Mouse (Mus musculus): Measurements from ENCODE around the gene Rmdn2.

DNA sequence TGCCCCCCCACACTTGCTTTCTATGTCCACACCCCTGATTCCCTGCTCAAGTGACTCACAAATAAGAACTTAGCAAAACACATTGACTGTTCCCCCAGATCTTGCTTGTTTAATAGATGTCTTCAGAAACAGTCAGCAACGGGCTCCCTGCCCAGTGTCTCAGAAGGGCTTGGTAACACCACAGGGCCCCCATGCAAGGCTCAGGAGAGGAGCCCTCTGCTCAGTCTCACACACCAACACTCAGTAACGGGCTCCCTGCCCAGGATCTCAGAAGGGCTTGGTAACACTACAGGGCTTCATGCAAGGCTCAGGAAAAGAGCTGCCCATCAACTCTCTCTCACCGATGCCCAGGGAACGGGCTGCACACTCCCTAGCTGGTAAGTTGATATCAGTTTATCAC, 83.4 kb downstream of the Rmdn2 start:
- TF ChIP-seq POLR2A (IDR thresholded peaks at IDR 0.05; ENCODE audit: borderline replicate concordance, insufficient read depth, low read length), result no peak
- no peak for TF ChIP-seq CTCF (IDR thresholded peaks at IDR 0.05; ENCODE audit: borderline replicate concordance, insufficient read depth, low read depth, low read length)

All from cerebellum, adult 2 months (tissue).